Mouse (Mus musculus) T-helper 2 cell (primary cell): ENCODE results near the gene Cacnb2.

ENCODE experiments used
- in situ Hi-C: fragments of 300-600 bp; cut with MboI, MseI; formaldehyde crosslinking; loops from one replicate; pipeline ENCODE4 v1.15.1; 2025; ENCODE audit warnings: high pct_unique_total_duplicates

The Cacnb2 gene

GRCm38 (mm10) chr2:14657205-14657844, 54.4 kb downstream of the Cacnb2 start:
- in situ Hi-C loops: no loop called here

- in situ Hi-C loops: loop anchor here (10.0 kb wide), 1 partner anchor 1370 kb away; no protein-coding TSS in a partner anchor
These were observed 62.3 kb downstream of the Cacnb2 start for GRCm38 (mm10) chr2:14665213-14665612.

- in situ Hi-C loops: loop anchor here (10.0 kb wide), 1 partner anchor 337 kb away; no protein-coding TSS in a partner anchor
These were observed 69.2 kb downstream of the Cacnb2 start for GRCm38 (mm10) chr2:14672117-14672516.

GRCm38 (mm10) chr2:14676885-14677516, 74.1 kb downstream of the Cacnb2 start:
- in situ Hi-C loops: loop anchor here (10.0 kb wide), 1 partner anchor 342 kb away; no protein-coding TSS in a partner anchor

GRCm38 (mm10) chr2:14684231-14684630, 81.3 kb downstream of the Cacnb2 start:
- in situ Hi-C loops: no loop called here

- in situ Hi-C loops: no loop called here
These were observed 100.2 kb downstream of the Cacnb2 start for GRCm38 (mm10) chr2:14702973-14703645.

- in situ Hi-C loops: no loop called here
These were observed 100.8 kb downstream of the Cacnb2 start for GRCm38 (mm10) chr2:14703676-14704075.

GRCm38 (mm10) chr2:14710247-14710646, 107.4 kb downstream of the Cacnb2 start:
- in situ Hi-C loops: no loop called here

- in situ Hi-C loops: no loop called here
These were observed 108.9 kb downstream of the Cacnb2 start for GRCm38 (mm10) chr2:14711751-14712150.

GRCm38 (mm10) chr2:14713049-14713448, 110.2 kb downstream of the Cacnb2 start:
- in situ Hi-C loops: no loop called here

GRCm38 (mm10) chr2:14716666-14717065, 113.8 kb downstream of the Cacnb2 start:
- in situ Hi-C loops: no loop called here

GRCm38 (mm10) chr2:14719119-14719718, 116.3 kb downstream of the Cacnb2 start:
- in situ Hi-C loops: no loop called here

GRCm38 (mm10) chr2:14725437-14725836, 122.5 kb downstream of the Cacnb2 start:
- in situ Hi-C loops: loop anchor here (10.0 kb wide), 1 partner anchor 1431 kb away; no protein-coding TSS in a partner anchor

- in situ Hi-C loops: loop anchor here (10.0 kb wide), 1 partner anchor 1432 kb away; no protein-coding TSS in a partner anchor
These were observed 123.7 kb downstream of the Cacnb2 start for GRCm38 (mm10) chr2:14726601-14727000.

- in situ Hi-C loops: no loop called here
These were observed 136.0 kb downstream of the Cacnb2 start for GRCm38 (mm10) chr2:14738927-14739326.

GRCm38 (mm10) chr2:14739510-14739909, 136.6 kb downstream of the Cacnb2 start:
- in situ Hi-C loops: no loop called here

- in situ Hi-C loops: no loop called here
These were observed 137.5 kb downstream of the Cacnb2 start for GRCm38 (mm10) chr2:14740359-14740758.

GRCm38 (mm10) chr2:14744761-14745160, 141.9 kb downstream of the Cacnb2 start:
- in situ Hi-C loops: no loop called here

GRCm38 (mm10) chr2:14762846-14763245, 160.0 kb downstream of the Cacnb2 start:
- in situ Hi-C loops: no loop called here

- in situ Hi-C loops: no loop called here
These were observed 161.0 kb downstream of the Cacnb2 start for GRCm38 (mm10) chr2:14763931-14764330.

- in situ Hi-C loops: no loop called here
These were observed 166.6 kb downstream of the Cacnb2 start for GRCm38 (mm10) chr2:14769448-14769847.

- in situ Hi-C loops: no loop called here
These were observed 167.7 kb downstream of the Cacnb2 start for GRCm38 (mm10) chr2:14770635-14771034.
